Mouse (Mus musculus) heart, postnatal 4 days (tissue): Measurements from ENCODE around the gene Aagab. TPM values are rescaled to one million over a fixed set of nuclear protein-coding genes. Genes with fewer than 3 reads are reported as not detected.

Source experiments
- DNase-seq: peaks from one replicate; pipeline ENCODE4 v3.0.0; 2021
- total RNA-seq, 2 experiments: library from RNA; stranded (reverse); gene quantifications; 2 replicates each; pipeline ENCODE4 v1.2.3; 2021

The Aagab gene
- total RNA-seq, 2 experiments from 2014 or later, result 18.7 to 22.7 TPM

DNA sequence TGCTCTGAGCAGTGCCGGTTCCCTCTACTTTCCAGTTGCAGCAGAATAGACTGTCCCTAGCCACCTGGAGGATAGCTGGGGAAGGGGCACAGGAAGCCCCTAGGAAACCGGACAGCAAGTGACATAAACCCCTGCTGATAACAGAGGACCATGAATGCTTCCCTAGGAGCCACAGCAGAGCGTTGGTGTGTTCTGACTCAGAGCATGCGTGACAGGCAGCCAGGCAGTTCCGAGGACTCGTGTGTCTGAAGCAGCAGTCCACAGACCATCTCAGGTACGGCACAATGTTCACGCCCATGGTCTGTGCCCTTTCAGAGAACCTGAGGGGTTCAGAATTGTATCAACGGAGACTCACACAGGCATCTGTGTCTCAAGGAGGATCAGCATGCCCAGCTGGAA lies 46.1 kb downstream of the Aagab start:
- DNase-seq, result no peak

DNA sequence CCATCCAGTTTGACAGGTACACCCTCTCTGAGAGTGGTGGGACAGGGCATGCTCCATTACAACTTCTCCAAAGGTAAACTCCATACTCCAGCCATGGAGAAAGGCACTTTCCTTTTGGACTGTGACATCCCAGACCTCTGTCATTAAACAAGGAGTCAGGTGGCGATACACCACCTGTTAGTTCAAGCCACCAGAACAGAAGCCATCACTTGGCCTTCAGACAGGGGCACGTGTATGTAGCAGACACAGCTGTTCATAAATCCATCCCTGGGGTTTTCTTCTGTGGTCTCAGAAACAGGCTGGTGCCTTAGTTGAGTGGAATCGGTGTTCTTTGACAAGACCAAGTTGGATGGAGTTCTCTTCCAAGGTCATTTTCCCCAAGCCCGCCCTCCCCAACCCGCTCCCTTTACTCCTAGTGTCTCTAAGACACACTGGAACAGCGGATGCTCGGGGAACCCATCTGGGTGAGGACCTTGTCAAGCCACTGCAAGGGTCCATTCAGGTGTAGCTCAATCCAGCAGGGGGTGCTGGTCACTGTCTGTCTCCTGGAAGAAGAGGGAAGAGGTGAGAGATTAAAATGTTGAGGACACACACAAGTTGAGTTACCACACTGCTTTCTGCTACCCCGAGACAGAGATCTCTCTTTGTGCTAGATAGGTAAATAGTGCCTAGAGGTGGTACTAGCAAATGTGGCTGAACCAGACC lies 47.5 kb downstream of the Aagab start:
- peak; percentile 69 for DNase-seq

DNA sequence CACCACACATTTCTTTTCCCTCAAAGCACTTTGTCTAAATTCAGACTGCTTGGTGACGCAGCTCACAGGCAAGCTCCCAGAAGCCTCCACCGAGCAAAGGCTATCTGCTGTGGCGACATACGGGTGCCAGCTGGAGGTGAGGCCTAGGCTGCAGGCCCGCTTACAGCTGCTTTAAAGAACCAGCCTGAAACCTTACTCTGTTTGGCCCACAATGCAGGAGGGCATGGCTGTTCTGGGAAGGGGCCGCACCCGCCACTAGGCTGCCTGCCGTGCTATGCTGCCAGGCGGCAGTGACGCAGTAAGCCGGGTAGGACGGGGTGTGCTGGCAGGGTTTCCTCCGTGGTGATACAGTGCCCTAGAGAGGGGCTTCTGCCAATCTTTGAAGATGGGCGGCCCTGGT lies 48.4 kb downstream of the Aagab start:
- DNase-seq, result peak; percentile 61

DNA sequence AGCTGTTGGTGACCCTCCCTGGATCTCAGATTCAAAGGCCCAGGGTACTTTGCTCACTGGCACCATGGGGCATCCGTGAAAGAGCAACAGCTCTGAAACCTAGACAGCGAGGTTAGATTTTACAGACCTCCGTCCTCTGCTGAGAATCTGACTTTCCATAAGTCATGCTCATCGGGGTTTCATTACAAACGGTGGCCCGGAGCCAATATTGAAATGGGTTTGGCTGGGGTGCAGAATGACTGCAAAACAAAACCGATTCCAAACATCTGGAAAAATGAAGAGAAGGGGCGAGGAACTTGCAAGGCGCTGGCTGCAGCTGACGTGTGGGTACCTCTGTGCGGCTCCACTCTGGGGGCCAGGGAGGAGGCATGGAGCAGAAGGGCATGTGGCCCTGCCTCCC lies 49.1 kb downstream of the Aagab start:
- DNase-seq, result peak; percentile 68

DNA sequence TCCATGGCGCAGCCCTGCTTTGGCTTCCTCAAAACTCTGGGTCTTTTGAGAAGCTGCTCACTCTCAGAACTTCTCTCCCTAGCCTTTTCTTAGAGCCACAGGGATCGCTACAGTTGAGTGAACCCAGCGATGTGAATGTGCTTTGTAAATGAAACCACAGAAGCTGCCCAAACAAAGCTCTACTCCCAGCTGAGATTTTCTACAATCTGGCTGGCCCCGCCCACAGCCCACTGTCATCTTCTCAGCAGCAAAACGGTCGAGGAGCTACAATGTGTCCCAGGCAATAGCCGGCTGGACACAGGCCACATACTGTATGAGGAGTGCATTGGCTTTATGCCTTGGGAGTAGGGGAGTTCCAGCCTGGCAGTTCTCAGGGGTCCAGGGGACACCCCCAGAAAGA lies 51.2 kb downstream of the Aagab start:
- peak; percentile 43 for DNase-seq

DNA sequence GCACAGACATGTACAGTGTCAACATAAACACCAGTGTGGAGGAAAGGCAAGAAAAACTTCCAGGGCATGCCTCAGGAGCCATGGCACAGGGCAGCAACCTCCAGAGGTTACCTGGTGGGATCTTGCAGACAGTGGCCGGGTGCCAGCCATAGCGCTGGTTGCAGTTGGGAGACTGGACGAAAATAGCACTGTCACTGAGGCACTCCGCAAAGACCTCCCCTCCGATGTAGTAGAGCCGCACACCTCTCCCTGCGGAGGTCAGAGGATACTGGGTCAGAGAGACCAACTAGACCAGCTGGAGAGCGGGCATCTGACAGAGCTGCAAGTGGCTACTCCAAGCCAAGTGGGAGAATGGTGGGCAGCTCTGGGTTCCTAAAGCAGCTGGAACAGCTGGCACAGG lies 52.1 kb downstream of the Aagab start:
- no peak for DNase-seq

DNA sequence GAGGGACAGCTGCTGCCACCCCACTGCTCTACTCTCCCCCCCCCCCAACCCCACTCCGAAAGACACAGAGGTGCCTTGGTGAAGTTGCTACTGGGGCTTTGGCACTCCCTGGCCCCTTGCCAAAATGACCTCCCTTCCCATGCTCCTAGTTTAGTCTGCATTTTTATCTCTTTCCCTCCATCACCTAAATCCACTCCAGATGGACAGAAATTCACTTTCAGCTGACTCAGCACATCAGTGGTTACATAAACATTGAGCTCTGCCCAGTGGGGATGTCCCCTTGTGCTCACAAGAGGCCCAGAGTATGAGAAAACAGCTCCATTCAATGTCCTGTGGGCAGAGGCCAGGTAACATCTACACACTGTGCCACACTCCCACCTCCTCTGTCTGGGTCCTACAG lies 52.6 kb downstream of the Aagab start:
- no peak for DNase-seq

DNA sequence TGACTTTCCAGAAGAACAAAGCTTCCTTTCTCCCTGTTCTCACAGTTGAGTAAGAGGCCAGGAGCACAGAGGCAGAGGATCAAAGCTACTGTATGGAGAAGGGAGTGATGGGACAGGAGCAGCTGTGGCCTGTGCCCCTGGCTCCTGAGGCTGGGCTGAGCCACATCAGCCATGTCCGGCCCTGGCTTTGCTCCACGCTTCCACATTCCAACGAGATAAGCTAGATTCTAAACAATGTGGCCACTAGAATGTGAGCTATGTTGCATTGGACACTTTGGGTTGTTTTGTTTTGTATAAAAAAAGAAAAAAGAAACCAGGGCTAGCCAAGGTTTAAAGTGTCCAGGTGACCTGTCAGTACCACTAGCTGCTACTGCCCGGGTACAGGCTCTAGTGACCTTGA lies 54.7 kb downstream of the Aagab start:
- DNase-seq, result peak; percentile 57

DNA sequence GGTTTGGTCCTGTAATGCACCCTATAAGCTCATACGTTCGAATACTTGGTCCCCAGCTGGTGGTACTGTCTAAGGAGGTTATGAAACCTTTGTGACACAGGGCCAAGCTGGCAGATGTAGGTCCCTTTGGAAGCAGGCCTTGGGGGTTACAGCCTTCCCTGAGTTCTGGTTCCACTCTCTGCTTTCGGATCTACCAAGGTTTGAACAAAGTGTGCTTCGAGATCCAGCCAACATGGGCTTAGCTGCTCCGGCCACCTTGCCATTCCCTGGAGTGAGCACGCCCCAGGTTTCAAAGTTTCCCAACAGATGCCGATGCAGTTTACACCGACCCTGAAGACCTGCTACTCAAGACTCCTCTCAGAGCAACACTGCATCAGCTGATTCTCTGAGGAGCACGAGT lies 56.0 kb downstream of the Aagab start:
- DNase-seq, result no peak

DNA sequence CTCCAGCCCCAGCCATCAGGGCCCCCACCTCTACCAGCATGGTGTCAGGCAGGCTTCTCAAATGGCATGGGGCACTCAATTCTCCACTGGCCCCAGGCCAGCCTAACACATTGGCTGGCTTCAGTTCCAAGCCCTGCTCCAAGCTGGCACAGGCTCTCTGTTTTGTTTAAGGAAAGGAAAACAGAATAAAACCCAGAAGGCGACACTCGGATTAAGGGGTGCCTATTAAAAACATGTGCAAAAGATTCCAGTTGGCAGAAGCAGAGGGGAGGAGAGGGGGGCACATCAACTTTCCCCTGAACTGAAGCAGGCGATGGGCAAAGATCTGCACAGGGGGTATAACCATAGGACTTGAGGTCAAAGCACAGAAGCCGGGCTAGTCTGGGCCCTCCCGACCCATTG lies 56.5 kb downstream of the Aagab start:
- peak; percentile 66 for DNase-seq

DNA sequence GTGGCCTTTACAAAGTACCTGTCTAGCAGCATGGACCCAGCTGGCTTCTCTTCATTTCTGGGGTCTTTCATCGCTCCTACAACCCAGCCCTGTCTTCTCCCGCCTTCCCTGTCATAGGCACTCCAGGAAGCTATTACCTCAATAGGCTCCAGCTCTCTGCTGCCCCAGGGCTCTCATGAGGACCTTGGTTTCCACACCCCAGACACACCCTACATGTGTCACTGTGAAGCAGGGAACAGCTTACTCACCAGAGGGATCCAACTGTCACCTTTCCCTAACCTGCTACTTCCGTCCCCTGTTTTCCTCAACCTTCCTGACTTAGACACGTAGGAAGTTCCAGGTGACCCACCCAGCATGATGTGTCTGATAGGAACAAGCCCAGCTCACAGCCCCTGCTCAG lies 57.6 kb downstream of the Aagab start:
- no peak for DNase-seq

DNA sequence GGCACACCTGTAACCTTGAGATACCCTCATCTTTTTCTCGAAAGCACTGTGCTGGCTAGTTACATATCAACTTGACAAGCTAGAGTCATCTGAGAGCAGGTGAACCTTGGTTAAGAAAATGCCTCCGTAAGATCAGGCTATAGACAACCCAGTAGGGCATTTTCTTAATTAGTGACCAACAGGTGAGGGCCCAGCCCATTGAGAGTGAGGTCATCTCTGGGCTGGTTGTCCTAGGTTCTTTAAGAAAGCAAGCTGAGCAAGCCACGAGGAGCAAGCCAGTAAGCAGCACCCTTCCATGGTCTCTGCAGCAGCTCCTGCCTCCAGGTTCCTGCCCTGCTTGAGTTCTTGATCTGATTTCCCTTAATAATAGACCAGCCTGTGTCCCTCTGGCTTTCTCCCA lies 58.2 kb downstream of the Aagab start:
- no peak for DNase-seq

DNA sequence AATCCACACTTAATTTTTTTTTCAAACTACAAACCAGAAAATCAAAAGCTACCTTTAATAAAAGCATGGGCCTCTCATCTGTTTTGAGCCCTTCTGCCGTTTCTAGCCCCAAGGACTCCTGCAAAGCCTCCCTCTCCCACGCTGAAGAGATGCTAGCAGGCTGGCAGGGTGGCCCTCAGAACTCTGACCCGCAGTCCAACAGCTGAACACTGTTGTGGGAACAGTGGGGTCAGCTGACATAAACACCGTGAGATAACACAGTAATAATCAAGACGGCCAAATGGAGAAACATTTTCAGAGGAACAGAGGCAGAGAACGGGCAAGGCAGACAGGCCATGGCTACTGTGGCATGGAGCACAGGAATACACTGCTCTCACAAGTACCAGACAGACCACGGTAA lies 60.3 kb downstream of the Aagab start:
- DNase-seq, result no peak

DNA sequence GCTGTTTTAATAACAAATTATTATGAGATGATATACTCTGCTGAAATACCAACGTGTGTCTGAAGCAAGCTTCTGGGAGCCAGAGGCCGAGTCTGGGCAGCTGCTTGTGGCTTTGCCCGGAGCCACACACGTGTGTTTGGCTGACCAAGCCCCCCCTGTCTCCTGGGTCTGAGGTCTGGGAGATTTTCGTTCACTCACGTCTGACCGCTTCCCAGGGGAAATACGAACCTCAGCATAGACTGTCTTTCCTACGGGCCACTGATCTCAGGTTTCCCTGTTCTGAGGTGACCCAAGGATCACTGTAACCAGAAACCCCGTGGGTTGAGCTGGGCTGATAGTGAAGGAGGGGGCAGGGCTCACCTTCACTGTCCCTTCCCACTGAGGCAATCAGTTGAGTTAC lies 60.8 kb downstream of the Aagab start:
- no peak for DNase-seq

DNA sequence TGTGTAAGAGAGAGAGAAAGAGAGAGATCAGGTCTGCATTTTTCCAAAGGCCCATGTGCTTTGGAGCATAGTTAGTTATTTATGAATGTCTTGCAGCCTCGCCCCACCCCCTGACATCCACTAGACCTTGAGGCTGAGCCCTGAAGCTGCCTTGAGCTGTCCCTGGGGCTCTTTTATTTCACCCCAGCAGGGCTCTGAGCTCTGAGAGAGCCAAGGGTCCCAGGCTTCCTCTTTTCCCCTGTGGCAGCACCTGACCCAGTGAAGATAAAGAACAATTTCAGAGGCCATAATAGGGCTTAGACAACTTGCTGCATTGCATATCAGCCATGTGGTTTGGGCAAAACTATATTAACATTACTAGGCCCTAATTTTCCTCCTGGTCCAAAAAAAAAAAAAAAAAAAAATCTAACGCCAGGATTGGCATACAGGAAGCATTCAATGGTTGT lies 61.9 kb downstream of the Aagab start:
- DNase-seq, result no peak

DNA sequence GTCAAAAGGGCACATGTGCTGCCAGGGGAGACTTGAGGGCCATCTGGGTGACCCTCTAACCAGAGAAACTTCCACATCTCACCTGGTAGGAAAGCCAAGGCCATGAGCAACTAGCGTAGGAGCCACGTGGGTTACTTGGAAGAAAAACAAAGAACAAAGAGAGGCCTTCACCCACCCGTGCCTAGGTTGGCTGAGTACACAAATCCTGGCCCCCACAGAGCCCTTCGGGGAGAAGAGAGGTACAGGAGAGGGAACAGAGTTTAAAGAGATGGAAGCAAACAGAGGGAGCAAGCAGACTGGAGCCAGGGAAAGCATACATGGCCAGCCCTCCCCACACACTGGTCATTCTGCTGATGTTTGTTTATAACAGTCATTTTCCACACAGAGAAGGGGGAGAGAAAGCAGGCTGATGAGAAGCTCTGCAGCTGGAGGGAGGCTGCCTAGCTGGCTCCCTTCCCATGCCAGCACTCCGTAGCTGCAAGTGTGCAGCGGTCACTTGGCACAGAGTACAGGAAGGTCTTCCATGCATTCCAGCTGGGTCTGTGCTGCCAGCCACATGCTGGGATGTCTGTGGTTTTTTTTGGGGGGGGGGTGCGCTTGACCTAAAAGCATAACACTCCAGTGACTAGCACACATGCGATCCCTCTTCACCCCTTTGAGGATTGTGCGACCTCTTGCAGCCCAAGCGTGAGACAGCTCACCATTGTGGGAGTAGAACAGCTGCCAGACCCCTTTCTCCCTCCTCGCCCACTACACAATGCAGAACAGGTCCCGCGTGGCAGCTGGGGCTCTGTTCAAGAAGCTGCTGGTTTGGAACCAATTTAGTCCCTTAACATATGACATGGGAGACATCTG lies 62.6 kb downstream of the Aagab start:
- peak; percentile 53 for DNase-seq

DNA sequence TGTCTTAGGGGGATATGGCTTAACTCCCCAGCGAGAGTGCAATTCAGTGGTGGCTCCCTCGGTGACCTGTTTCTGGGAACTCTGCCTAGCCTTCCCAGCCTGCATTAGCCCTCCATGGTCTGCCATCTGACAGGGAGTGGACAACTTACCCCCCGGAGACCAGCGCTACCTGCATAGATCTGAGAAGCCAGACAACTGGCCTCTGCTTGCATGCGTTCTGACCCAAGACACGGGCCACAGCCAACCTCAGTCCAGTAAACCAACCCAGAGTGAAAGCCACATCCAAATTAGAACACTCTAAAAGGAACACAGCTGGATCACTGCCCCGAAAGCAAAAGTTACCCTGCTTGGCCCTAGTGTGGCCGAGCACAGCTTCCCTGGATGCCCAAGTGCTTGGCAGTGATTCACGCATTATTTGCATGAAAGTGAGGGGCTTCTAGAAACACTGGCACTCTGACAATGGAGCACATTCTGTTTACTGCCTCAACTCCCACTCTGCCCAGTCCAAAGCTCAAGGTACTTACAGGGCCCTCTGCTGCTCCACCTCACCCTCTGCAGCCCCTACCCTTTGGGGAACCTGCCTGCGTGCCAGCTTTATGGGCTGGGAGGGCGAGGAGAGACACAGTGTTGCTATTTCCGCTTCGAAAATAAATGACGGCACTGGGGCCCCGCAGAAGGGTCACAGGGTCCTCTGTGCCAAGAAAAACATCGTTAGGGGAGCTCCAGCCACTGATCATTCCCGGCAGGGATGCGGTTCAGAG lies 64.3 kb downstream of the Aagab start:
- peak; percentile 73 for DNase-seq

DNA sequence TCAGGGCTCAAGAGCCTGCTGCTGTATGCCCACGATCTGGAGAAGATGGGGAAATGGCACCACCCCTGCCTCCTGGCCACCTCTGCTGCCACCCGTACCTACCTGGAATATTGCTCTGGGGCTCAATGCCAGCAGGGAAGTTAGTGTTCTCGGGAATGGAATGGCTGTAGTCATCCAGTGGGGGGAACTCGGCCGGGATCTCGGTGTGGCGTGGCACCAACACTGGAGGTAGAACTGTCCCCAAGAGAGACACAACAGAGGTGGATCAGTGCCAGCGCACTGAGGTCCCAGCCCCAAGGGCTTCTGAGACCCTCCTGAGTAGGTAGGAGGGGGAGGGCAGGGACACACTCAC lies 64.9 kb downstream of the Aagab start:
- no peak for DNase-seq

DNA sequence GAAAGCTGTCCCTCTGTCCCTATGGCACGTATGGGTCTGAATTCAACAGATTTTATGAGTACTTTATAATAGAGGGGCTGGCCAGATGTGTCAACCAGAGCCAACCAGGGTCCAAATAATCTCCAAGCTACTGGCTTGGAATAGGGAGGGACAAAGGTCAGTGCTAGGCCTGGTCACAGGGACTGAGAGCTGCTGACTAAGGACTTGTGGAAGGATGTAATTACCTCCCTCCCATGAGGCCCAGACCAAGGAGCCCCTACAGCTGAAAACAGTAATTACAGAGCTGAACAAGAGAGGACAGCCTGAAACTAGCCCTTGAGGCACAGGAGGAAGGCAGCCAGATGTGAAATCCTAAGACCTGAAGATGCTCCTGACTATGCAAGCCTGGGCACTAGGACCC lies 66.2 kb downstream of the Aagab start:
- no peak for DNase-seq

DNA sequence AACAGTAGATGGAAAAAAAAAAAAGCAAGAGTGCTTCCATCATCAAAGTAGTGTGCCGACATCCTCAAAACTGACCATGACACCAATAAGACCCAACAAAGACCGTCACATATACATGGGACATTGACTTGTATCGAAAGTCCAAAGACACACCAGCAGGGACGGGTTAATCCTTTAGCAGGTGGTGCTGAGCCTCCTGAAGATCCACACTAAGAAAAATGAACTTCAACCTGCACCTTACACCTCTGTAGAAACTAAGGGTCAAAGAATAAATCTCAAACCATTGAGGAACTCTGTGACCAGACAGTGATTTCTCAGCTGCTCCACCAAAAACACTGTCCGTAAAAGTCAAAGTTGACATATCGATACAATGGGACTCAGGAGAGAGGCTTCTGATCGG lies 67.4 kb downstream of the Aagab start:
- DNase-seq, result no peak

DNA sequence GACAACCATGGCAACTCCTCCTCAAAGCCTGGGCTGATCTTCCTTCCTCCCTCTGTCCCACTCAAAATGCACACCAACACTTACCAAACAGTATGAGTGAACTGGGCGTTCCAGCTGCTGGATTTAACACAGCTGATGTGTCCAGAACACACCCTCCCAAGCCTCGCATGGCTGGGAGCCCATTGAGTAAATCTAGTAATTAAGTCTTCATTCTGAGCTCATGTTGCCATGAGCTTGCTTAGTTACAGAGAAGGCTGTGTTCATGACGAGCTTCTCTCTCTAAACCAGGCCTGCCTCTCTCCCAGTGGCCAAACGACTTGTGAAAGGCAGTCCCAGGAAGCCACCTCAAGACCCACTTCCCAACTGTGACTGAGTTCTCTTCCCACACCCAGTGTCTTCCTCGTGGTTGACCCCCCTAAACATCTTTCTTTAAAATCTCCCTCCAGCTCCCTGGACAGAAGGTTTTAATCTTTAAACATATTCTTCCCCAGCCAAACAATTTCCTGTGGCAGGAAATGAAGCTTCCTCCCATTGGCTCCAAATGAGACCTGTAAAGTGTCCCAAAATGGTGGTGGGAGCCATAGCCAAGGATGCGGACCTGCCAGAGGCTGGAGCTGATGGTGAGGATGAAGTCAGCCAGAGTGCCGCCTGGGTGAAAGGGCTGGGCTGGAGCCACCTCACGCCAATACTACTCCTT lies 70.5 kb downstream of the Aagab start:
- DNase-seq, result peak; percentile 60

DNA sequence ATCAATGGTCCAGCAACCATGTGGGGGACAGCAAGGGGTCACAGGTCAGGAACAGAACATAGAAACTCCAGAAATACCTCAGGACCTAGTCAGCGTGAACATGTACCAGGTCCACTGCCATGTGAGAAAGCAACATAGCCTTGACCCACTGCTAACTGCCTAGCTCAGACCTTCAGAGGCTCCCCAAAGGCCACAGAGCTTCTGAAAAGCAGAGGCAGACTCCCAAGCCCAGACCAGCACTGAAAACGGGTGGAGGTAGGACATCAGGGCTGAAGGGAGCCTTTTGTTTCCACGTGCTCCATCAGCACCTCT lies 71.0 kb downstream of the Aagab start:
- DNase-seq, result no peak

DNA sequence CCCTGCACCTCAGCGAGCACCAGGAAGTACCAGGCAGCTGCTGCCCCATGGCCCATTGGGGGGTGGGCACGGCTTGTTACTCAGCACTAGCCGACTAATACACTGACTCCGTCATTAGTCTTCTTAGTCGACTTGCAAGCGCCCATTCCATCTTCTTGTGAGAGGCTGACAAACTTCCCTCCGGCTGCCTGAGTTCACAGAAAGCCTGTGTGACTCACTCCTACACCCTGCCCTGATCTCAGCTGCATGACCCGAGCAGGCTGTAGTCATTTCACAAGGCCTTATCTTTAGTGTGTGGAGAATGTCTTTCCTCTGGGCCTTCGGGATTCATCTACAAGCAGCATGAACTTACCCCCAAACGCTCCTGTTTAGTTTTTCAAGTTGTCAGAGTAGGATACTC lies 72.2 kb downstream of the Aagab start:
- DNase-seq, result no peak
